Mouse (Mus musculus): ENCODE data around the gene E130309D02Rik.

GRCm38 (mm10) chr5:143301296-143301695, 13.9 kb downstream of the E130309D02Rik start:
- peak; percentile 55 for TF ChIP-seq CTCF (IDR thresholded peaks at IDR 0.05; ENCODE audit: low read depth)
- TF ChIP-seq EP300 (optimal IDR thresholded peaks at IDR 0.05), result no peak

All from stomach, postnatal 0 days (tissue).